Mouse (Mus musculus) thymus, adult 2 months (tissue): ENCODE measurements at regions not wholly inside any gene's neighbourhood (a gene's known extent, or its start where the extent isn't known, plus 50 kb on each side); places are given as distances from the start of the nearest gene placed in this dataset.

Source experiments
- DNase-seq: peaks from one replicate; pipeline ENCODE4 v3.0.0; 2021
- H3K27ac ChIP-seq: fragments of 200-500 bp; 2 replicates; pipeline ENCODE4 v1.5.1; 2012; ENCODE audit warnings: low read length, control low read depth; ENCODE audit not compliant: control insufficient read depth, insufficient read depth
- H3K27me3 ChIP-seq: fragments of 200-500 bp; 2 replicates; pipeline ENCODE4 v1.6.1; 2012; ENCODE audit warnings: mild to moderate bottlenecking, low read length, moderate library complexity, mixed read lengths; ENCODE audit not compliant: control insufficient read depth, insufficient read depth
- H3K36me3 ChIP-seq: fragments of 200-500 bp; 2 replicates; pipeline ENCODE4 v1.6.1; 2012; ENCODE audit warnings: mild to moderate bottlenecking, low read length, moderate library complexity; ENCODE audit not compliant: control insufficient read depth, insufficient read depth
- H3K4me1 ChIP-seq: fragments of 200-500 bp; replicated peaks from 2 replicates; pipeline ENCODE4 v1.6.1; 2012; ENCODE audit warnings: low read length; ENCODE audit not compliant: control insufficient read depth, insufficient read depth
- H3K4me3 ChIP-seq: fragments of 200-500 bp; 2 replicates; pipeline ENCODE4 v1.5.1; 2012; ENCODE audit warnings: mild to moderate bottlenecking, low read length, control low read depth, moderate library complexity; ENCODE audit not compliant: control insufficient read depth, insufficient read depth
- CTCF ChIP-seq: fragments of 200-500 bp; IDR thresholded peaks from 2 replicates; pipeline ENCODE4 v1.5.1; 2012; ENCODE audit warnings: mild to moderate bottlenecking, control low read depth, low read length, moderate library complexity, borderline replicate concordance; ENCODE audit not compliant: control insufficient read depth, poor library complexity, insufficient read depth; ENCODE audit errors: extremely low read depth
- POLR2A ChIP-seq: fragments of 200-500 bp; IDR thresholded peaks from 2 replicates; pipeline ENCODE4 v1.6.1; 2012; ENCODE audit warnings: mild to moderate bottlenecking, low read length, control low read depth, moderate library complexity; ENCODE audit not compliant: control insufficient read depth, poor library complexity, insufficient read depth; ENCODE audit errors: extremely low read depth
- whole genome bisulfite sequencing: fragments of 180-500 bp; shearing (Covaris S2); methylation state at CpG from one replicate; pipeline ENCODE4 v1.1.7; 2018; 5-methylcytosine and 5-hydroxymethylcytosine counted together

GRCm38 (mm10) chr5:52309317-52310060 is 54.1 kb upstream of the Sod3 start:
- no peak for DNase-seq
- TF ChIP-seq CTCF (no peak), POLR2A (no peak)
- Histone ChIP-seq H3K27ac (no peak overlapping the region), H3K4me3 (no peak overlapping the region), H3K27me3 (no peaks in the 10 kb centered on the region), H3K36me3 (no peaks in the 10 kb centered on the region), H3K4me1 (no peaks in the 10 kb centered on the region)
- WGBS, result 94% methylated on average over 11 of the region's 11 CpGs

- WGBS, result 95% methylated on average over 3 of the region's 3 CpGs
- no peak for DNase-seq
- H3K27ac ChIP-seq, result no peak overlapping the region
- H3K36me3 ChIP-seq, result no peaks in the 10 kb centered on the region
- no peaks in the 10 kb centered on the region for H3K27me3 ChIP-seq
- H3K4me3 ChIP-seq, result no peak overlapping the region
- no peaks in the 10 kb centered on the region for H3K4me1 ChIP-seq
- TF ChIP-seq CTCF (no peak), POLR2A (no peak)
Observed at GRCm38 (mm10) chr5:52296303-52296702, 67.3 kb upstream of the Sod3 start.

GRCm38 (mm10) chr5:52294466-52294865 is 69.1 kb upstream of the Sod3 start:
- no peaks in the 10 kb centered on the region for H3K36me3 ChIP-seq
- no peak for DNase-seq
- 95% methylated on average over 8 of the region's 8 CpGs for WGBS
- no peaks in the 10 kb centered on the region for H3K4me1 ChIP-seq
- H3K27me3 ChIP-seq, result no peaks in the 10 kb centered on the region
- no peak overlapping the region for H3K27ac ChIP-seq
- TF ChIP-seq CTCF, result no peak
- no peak for TF ChIP-seq POLR2A
- no peak overlapping the region for H3K4me3 ChIP-seq

- no peaks in the 10 kb centered on the region for H3K27me3 ChIP-seq
- no peak overlapping the region for H3K27ac ChIP-seq
- no peak for TF ChIP-seq CTCF
- TF ChIP-seq POLR2A, result no peak
- H3K4me3 ChIP-seq, result no peak overlapping the region
- H3K4me1 ChIP-seq, result no peaks in the 10 kb centered on the region
- WGBS, result 94% methylated on average over 1 of the region's 1 CpGs
- no peaks in the 10 kb centered on the region for H3K36me3 ChIP-seq
- no peak for DNase-seq
Observed at GRCm38 (mm10) chr5:52288319-52288718, 75.3 kb upstream of the Sod3 start.

- no peak for TF ChIP-seq POLR2A
- no peak for TF ChIP-seq CTCF
- H3K4me3 ChIP-seq, result no peak overlapping the region
- H3K27me3 ChIP-seq, result no peaks in the 10 kb centered on the region
Observed at GRCm38 (mm10) chr5:52280871-52281270, 82.7 kb upstream of the Sod3 start.

GRCm38 (mm10) chr5:52278111-52278510 is 85.5 kb upstream of the Sod3 start:
- Histone ChIP-seq H3K4me1 (no peaks in the 10 kb centered on the region), H3K36me3 (no peaks in the 10 kb centered on the region), H3K27ac (no peak overlapping the region), H3K4me3 (no peak overlapping the region), H3K27me3 (no peaks in the 10 kb centered on the region)
- DNase-seq, result no peak
- 83% methylated on average over 5 of the region's 5 CpGs for WGBS
- no peak for TF ChIP-seq CTCF
- no peak for TF ChIP-seq POLR2A

More at GRCm38 (mm10) chr5:52280871-52281270, 82.7 kb upstream of the Sod3 start:
- no peak for DNase-seq
- Histone ChIP-seq H3K36me3 (no peaks in the 10 kb centered on the region), H3K27ac (no peak overlapping the region), H3K4me1 (no peaks in the 10 kb centered on the region)
- WGBS, result 95% methylated on average over 2 of the region's 2 CpGs
